Mouse (Mus musculus): ENCODE data around the gene Metap1.

Metap1 gene

GRCm38 (mm10) chr3:138489327-138490033 lies at the start of gene Metap1:
Gene Metap1 (minus strand): TSS chr3:138489515.
- CTCF ChIA-PET = interaction anchor here in 2 of 4 experiments (1.1 to 1.2 kb wide), 2 partner anchors 16 to 36 kb away, joined by 3 read pairs; partner anchors contain the start of gene Eif4e (in 1 of the 2)
- POLR2A ChIA-PET = interaction anchor here in 3 of 4 experiments (0.5 to 3.0 kb wide), 43 partner anchors 10 to 625 kb away, joined by 3 to 29 read pairs (median 4); partner anchors contain the start of genes Eif4e (in 3 of the 3), H2afz (in 2 of the 3), Trmt10a (in 2 of the 3) and Adh5 (in 1 of the 3)

GRCm38 (mm10) chr3:138536031-138536430 lies 46.7 kb upstream of the Metap1 start:
- POLR2A ChIA-PET = interaction anchor here (0.6 to 20.1 kb wide), 8 partner anchors 6 to 284 kb away, joined by 3 to 369 read pairs (median 4); partner anchors contain the start of gene Eif4e (in 1 of the 4)
- CTCF ChIA-PET = no interaction called here

- POLR2A ChIA-PET = interaction anchor here in 3 of 4 experiments (0.5 to 10.7 kb wide), 13 partner anchors 10 to 765 kb away, joined by 3 to 369 read pairs (median 3); no protein-coding TSS in a partner anchor
- CTCF ChIA-PET = no interaction called here
Observed at GRCm38 (mm10) chr3:138532764-138533163, 43.4 kb upstream of the Metap1 start.

GRCm38 (mm10) chr3:138531479-138532181 lies 42.3 kb upstream of the Metap1 start:
- POLR2A ChIA-PET = interaction anchor here in 3 of 4 experiments (0.6 to 10.7 kb wide), 8 partner anchors 12 to 315 kb away, joined by 3 to 369 read pairs (median 4); partner anchors contain the start of gene Metap1 (in 1 of the 3)
- CTCF ChIA-PET = no interaction called here

GRCm38 (mm10) chr3:138530578-138531478 lies 41.5 kb upstream of the Metap1 start:
- POLR2A ChIA-PET = interaction anchor here in 3 of 4 experiments (0.7 to 10.7 kb wide), 17 partner anchors 12 to 758 kb away, joined by 3 to 369 read pairs (median 3); partner anchors contain the start of gene Metap1 (in 1 of the 3)
- CTCF ChIA-PET = no interaction called here

- ChIA-PET CTCF (interaction anchor here in 1 of 4 experiments (0.6 kb wide), 1 partner anchor 11 kb away, joined by 6 read pairs; no protein-coding TSS in a partner anchor), POLR2A (interaction anchor here in 3 of 4 experiments (0.7 to 10.7 kb wide), 13 partner anchors 10 to 666 kb away, joined by 3 to 369 read pairs (median 4); partner anchors contain the start of genes Metap1 (in 2 of the 3), H2afz (in 1 of the 3) and Trmt10a (in 1 of the 3))
Observed at GRCm38 (mm10) chr3:138528265-138528664, 39.0 kb upstream of the Metap1 start.

- ChIA-PET POLR2A (interaction anchor here in 3 of 4 experiments (0.7 to 10.7 kb wide), 25 partner anchors 10 to 665 kb away, joined by 3 to 369 read pairs (median 4); partner anchors contain the start of genes Metap1 (in 2 of the 3), H2afz (in 1 of the 3) and Trmt10a (in 1 of the 3)), CTCF (interaction anchor here in 1 of 4 experiments (0.6 kb wide), 1 partner anchor 12 kb away, joined by 6 read pairs; no protein-coding TSS in a partner anchor)
Observed at GRCm38 (mm10) chr3:138527667-138528231, 38.4 kb upstream of the Metap1 start.

GRCm38 (mm10) chr3:138526916-138527666 lies 37.8 kb upstream of the Metap1 start:
- ChIA-PET CTCF (interaction anchor here in 3 of 4 experiments (0.6 to 1.3 kb wide), 7 partner anchors 10 to 1858 kb away, joined by 3 to 11 read pairs (median 3); no protein-coding TSS in a partner anchor), POLR2A (interaction anchor here (0.6 to 10.7 kb wide), 59 partner anchors 9 to 1891 kb away, joined by 3 to 369 read pairs (median 4); partner anchors contain the start of genes Metap1 (in 3 of the 4), Adh1 (in 1 of the 4), Adh5 (in 1 of the 4) and H2afz (in 1 of the 4))

GRCm38 (mm10) chr3:138526073-138526915 lies 37.0 kb upstream of the Metap1 start, which contains the start of gene Eif4e:
Gene Eif4e (plus strand): TSS chr3:138526179.
- ChIA-PET POLR2A (interaction anchor here (0.6 to 10.7 kb wide), 58 partner anchors 10 to 1891 kb away, joined by 3 to 369 read pairs (median 4); partner anchors contain the start of genes Metap1 (in 3 of the 4), H2afz (in 2 of the 4), Adh1 (in 1 of the 4) and Adh5 (in 1 of the 4)), CTCF (interaction anchor here in 3 of 4 experiments (0.6 to 1.3 kb wide), 5 partner anchors 10 to 37 kb away, joined by 3 to 6 read pairs (median 3); partner anchors contain the start of gene Metap1 (in 1 of the 3))

- POLR2A ChIA-PET = interaction anchor here in 3 of 4 experiments (0.6 to 10.7 kb wide), 23 partner anchors 9 to 749 kb away, joined by 3 to 369 read pairs (median 4); partner anchors contain the start of genes Metap1 (in 3 of the 3) and H2afz (in 2 of the 3)
- CTCF ChIA-PET = interaction anchor here in 2 of 4 experiments (1.0 to 1.2 kb wide), 2 partner anchors 18 to 36 kb away, joined by 3 read pairs; partner anchors contain the start of gene Metap1 (in 1 of the 2)
Observed at GRCm38 (mm10) chr3:138525494-138525893, 36.2 kb upstream of the Metap1 start.

GRCm38 (mm10) chr3:138523956-138524355 lies 34.6 kb upstream of the Metap1 start:
- CTCF ChIA-PET = no interaction called here
- POLR2A ChIA-PET = interaction anchor here in 1 of 4 experiments (0.6 kb wide), 1 partner anchor 380 kb away, joined by 3 read pairs; no protein-coding TSS in a partner anchor

- POLR2A ChIA-PET = interaction anchor here in 2 of 4 experiments (0.5 to 1.6 kb wide), 3 partner anchors 10 to 94 kb away, joined by 3 to 4 read pairs (median 3); no protein-coding TSS in a partner anchor
- CTCF ChIA-PET = no interaction called here
Observed at GRCm38 (mm10) chr3:138519218-138519617, 29.9 kb upstream of the Metap1 start.

GRCm38 (mm10) chr3:138517881-138518280 lies 28.6 kb upstream of the Metap1 start:
- ChIA-PET POLR2A (no interaction called here), CTCF (no interaction called here)

GRCm38 (mm10) chr3:138515656-138516370 lies 26.5 kb upstream of the Metap1 start:
- ChIA-PET CTCF (interaction anchor here in 1 of 4 experiments (0.6 kb wide), 1 partner anchor 22 kb away, joined by 4 read pairs; no protein-coding TSS in a partner anchor), POLR2A (interaction anchor here in 3 of 4 experiments (0.6 to 2.2 kb wide), 7 partner anchors 9 to 371 kb away, joined by 3 to 16 read pairs (median 3); partner anchors contain the start of genes Eif4e (in 2 of the 3), Metap1 (in 1 of the 3) and Mttp (in 1 of the 3))
